ENCODE assay signal across 10 mouse cellular contexts in genomic region chr5:134209931-134210554, GRCm38 (mm10). TPM values are rescaled to one million over a fixed set of nuclear protein-coding genes. Genes with fewer than 3 reads are reported as not detected.
DNase-seq lines count a peak whose midpoint lies in the region; ATAC-seq and TF ChIP-seq lines count a peak whose summit lies in the region.
"Had no signal": no experiment of that assay in that cellular context is flagged by ENCODE, and none has a peak within 500 bp of the region (broad histone marks: within the 10 kb centered on the region; RNA-seq: fewer than 3 reads in every experiment).

No protein-coding gene starts in this region.

- H3K9ac ChIP-seq in heart, embryonic 14.5 days (ENCODE audit: low read length): no peak overlapping the region
- H3K9ac ChIP-seq in kidney, embryonic 14.5 days (ENCODE audit: low read depth, low read length): no peak overlapping the region
- no peak overlapping the region for H3K9ac ChIP-seq in liver, embryonic 15.5 days
- H3K9ac ChIP-seq: heart, embryonic 12.5 days had no signal

- no peaks in the 10 kb centered on the region; a peak in 1 of 4 replicates for H3K4me1 ChIP-seq in heart, embryonic 14.5 days (ENCODE audit: control insufficient read depth in 2 of 2, insufficient read depth in 2 of 2, low read length in 2 of 2)
- H3K4me1 ChIP-seq in kidney, embryonic 14.5 days (ENCODE audit: control insufficient read depth, insufficient read depth, low read length): no peaks in the 10 kb centered on the region
- H3K4me1 ChIP-seq in liver, embryonic 15.5 days (replicated peaks): peaks cover 3% of the 10 kb centered on the region; the same call in 1 of the 2 replicates
- H3K4me1 ChIP-seq in small intestine, adult 2 months (ENCODE audit: control insufficient read depth, insufficient read depth, insufficient read length, low read length): 0 out of 2 replicates have a peak, but pooled peaks cover 3% of the 10 kb centered on the region

- no peaks in the 10 kb centered on the region for H3K36me3 ChIP-seq in heart, embryonic 14.5 days (ENCODE audit: control insufficient read depth, insufficient read depth, low read length)
- no peaks in the 10 kb centered on the region for H3K36me3 ChIP-seq in kidney, embryonic 14.5 days (ENCODE audit: control insufficient read depth, insufficient read depth, low read length)
- H3K36me3 ChIP-seq in liver, embryonic 15.5 days (replicated peaks): 0 out of 2 replicates have a peak, but pooled peaks cover 5% of the 10 kb centered on the region
- no peaks in the 10 kb centered on the region for H3K36me3 ChIP-seq in small intestine, adult 2 months (ENCODE audit: control insufficient read depth, insufficient read depth, low read length)

- no peak overlapping the region for H3K27ac ChIP-seq in heart, embryonic 14.5 days (replicated peaks in 1 of 2; ENCODE audit: control insufficient read depth in 1 of 2, insufficient read depth in 1 of 2, low read depth in 2 of 2, low read length in 2 of 2)
- H3K27ac ChIP-seq in kidney, embryonic 14.5 days (ENCODE audit: low read depth, low read length): no peak overlapping the region
- peak overlapping the region; percentile 48; the same call in 1 of the 2 replicates for H3K27ac ChIP-seq in liver, embryonic 15.5 days (replicated peaks)
- no peak overlapping the region for H3K27ac ChIP-seq in small intestine, adult 2 months (ENCODE audit: insufficient read depth, low read depth, low read length)

- no peak overlapping the region for H3K4me3 ChIP-seq in heart, embryonic 14.5 days (ENCODE audit: control insufficient read depth in 1 of 2, insufficient read depth in 1 of 2, low read depth in 1 of 2, low read length in 2 of 2)
- H3K4me3 ChIP-seq in kidney, embryonic 14.5 days (ENCODE audit: low read length): no peak overlapping the region
- H3K4me3 ChIP-seq in liver, embryonic 15.5 days (replicated peaks): no peak overlapping the region
- H3K4me3 ChIP-seq in small intestine, adult 2 months (ENCODE audit: low read depth, low read length): no peak overlapping the region
- H3K4me3 ChIP-seq: heart, embryonic 12.5 days had no signal

- TF ChIP-seq CTCF in small intestine, adult 2 months (IDR thresholded peaks at IDR 0.05; ENCODE audit: extremely low read depth, insufficient read length, insufficient replicate concordance, low read depth, low read length): 0 out of 2 replicates have a peak, but pooled peaks have one; percentile 2

- intact Hi-C loops in heart, postnatal 25 days (cut with DNase I): no loop called here

- no peak overlapping the region for H3K4me2 ChIP-seq in heart, embryonic 14.5 days (ENCODE audit: low read length)
- no peak overlapping the region for H3K4me2 ChIP-seq in kidney, embryonic 14.5 days (replicated peaks; ENCODE audit: low read depth, low read length)
- H3K4me2 ChIP-seq in liver, embryonic 15.5 days: no peak overlapping the region
- H3K4me2 ChIP-seq: heart, embryonic 12.5 days had no signal

- no peaks in the 10 kb centered on the region for H3K27me3 ChIP-seq in heart, embryonic 14.5 days (ENCODE audit: control insufficient read depth, insufficient read depth, low read length)
- H3K27me3 ChIP-seq in kidney, embryonic 14.5 days (ENCODE audit: control insufficient read depth, insufficient read depth, low read length): no peaks in the 10 kb centered on the region
- no peaks in the 10 kb centered on the region for H3K27me3 ChIP-seq in liver, embryonic 15.5 days
- no peaks in the 10 kb centered on the region for H3K27me3 ChIP-seq in small intestine, adult 2 months (ENCODE audit: control insufficient read depth, insufficient read depth, low read length)
- H3K27me3 ChIP-seq: heart, embryonic 12.5 days had no signal

- ATAC-seq in heart, embryonic 14.5 days (ENCODE audit: insufficient number of reproducible peaks, insufficient read depth, low FRiP score, low read depth): peak; percentile 28; the same call in 1 of the 2 replicates
- ATAC-seq in kidney, embryonic 14.5 days (ENCODE audit: low FRiP score, low TSS enrichment): peak; percentile 56
- peak; percentile 55 for ATAC-seq in liver, embryonic 15.5 days (ENCODE audit: insufficient read depth)

- WGBS in heart, embryonic 14.5 days: 40% methylated on average over 11 of the region's 11 CpGs
- WGBS in kidney, embryonic 14.5 days: 22% methylated on average over 11 of the region's 11 CpGs
- 36% methylated on average over 11 of the region's 11 CpGs for WGBS in liver, embryonic 15.5 days (ENCODE audit: insufficient replicate concordance)
- 39% methylated on average over 11 of the region's 11 CpGs for WGBS in small intestine, adult 2 months

- no peak for DNase-seq in heart, postnatal 25 days (ENCODE audit: low spot score)
- DNase-seq in layer of hippocampus, adult 9-10 months (ENCODE audit: low spot score): no peak
- no peak for DNase-seq in T-cell, adult 2 months (ENCODE audit: low spot score)
- no peak for DNase-seq in thymus, postnatal 4 days
- DNase-seq: cerebellum, adult 9-11 months had no signal

- H3K9me3 ChIP-seq in heart, embryonic 14.5 days (ENCODE audit: control insufficient read depth, low read length): no peaks in the 10 kb centered on the region
- no peaks in the 10 kb centered on the region for H3K9me3 ChIP-seq in kidney, embryonic 14.5 days (ENCODE audit: control insufficient read depth, low read length)
- H3K9me3 ChIP-seq in liver, embryonic 15.5 days (replicated peaks): no peaks in the 10 kb centered on the region

- no peak for TF ChIP-seq POLR2A in small intestine, adult 2 months (IDR thresholded peaks at IDR 0.05; ENCODE audit: low read depth, low read length)

RNA-seq across cellular contexts. Expression of gene Ncf1, which starts 19.4 kb away (rescaled TPM):
- 3.0 and 3.4 TPM in 2 replicates for polyA plus RNA-seq in heart, embryonic 14.5 days (2014; fragmentation: Nextera tagmentation; extraction: Ambion mirVana)
- total RNA-seq in heart, postnatal 25 days (2021): 1 to 10 TPM; 5.0 to 5.3 TPM
- polyA plus RNA-seq in kidney, embryonic 14.5 days (2014; fragmentation: Nextera tagmentation; extraction: Ambion mirVana): 2.6 and 2.9 TPM in 2 replicates
- polyA plus RNA-seq in liver, embryonic 15.5 days (2015; fragmentation: Nextera tagmentation; extraction: Ambion mirVana): 25.8 and 27.7 TPM in 2 replicates
- 14.3 and 18.9 TPM in 2 replicates for polyA plus RNA-seq in small intestine, adult 2 months (2012; rRNA removed)

RNA-seq across cellular contexts. Expression of gene Gtf2ird2, which starts 26.2 kb away (rescaled TPM):
- 6.2 and 6.5 TPM in 2 replicates for polyA plus RNA-seq in heart, embryonic 14.5 days (2014; fragmentation: Nextera tagmentation; extraction: Ambion mirVana)
- 1 to 10 TPM; 4.0 to 5.1 TPM for total RNA-seq in heart, postnatal 25 days (2021)
- 5.8 and 9.2 TPM in 2 replicates for polyA plus RNA-seq in kidney, embryonic 14.5 days (2014; fragmentation: Nextera tagmentation; extraction: Ambion mirVana)
- 1.8 and 2.3 TPM in 2 replicates for polyA plus RNA-seq in liver, embryonic 15.5 days (2015; fragmentation: Nextera tagmentation; extraction: Ambion mirVana)
- 2.6 and 3.5 TPM in 2 replicates for polyA plus RNA-seq in small intestine, adult 2 months (2012; rRNA removed)

RNA-seq across cellular contexts. Expression of gene Rcc1l, which starts 33.5 kb away (rescaled TPM):
- 18.8 and 21.5 TPM in 2 replicates for polyA plus RNA-seq in heart, embryonic 14.5 days (2014; fragmentation: Nextera tagmentation; extraction: Ambion mirVana)
- total RNA-seq in heart, postnatal 25 days (2021): 10 to 100 TPM; 27.6 to 30.5 TPM
- polyA plus RNA-seq in kidney, embryonic 14.5 days (2014; fragmentation: Nextera tagmentation; extraction: Ambion mirVana): 28.9 and 35.2 TPM in 2 replicates
- polyA plus RNA-seq in liver, embryonic 15.5 days (2015; fragmentation: Nextera tagmentation; extraction: Ambion mirVana): 12.1 and 13.8 TPM in 2 replicates
- polyA plus RNA-seq in small intestine, adult 2 months (2012; rRNA removed): 6.2 and 10.3 TPM in 2 replicates
